Mouse (Mus musculus) stomach, postnatal 0 days (tissue): Measurements from ENCODE around the gene Ap1s3. TPM values are rescaled to one million over a fixed set of nuclear protein-coding genes. Genes with fewer than 3 reads are reported as not detected.
A peak's percentile ranks its signal among the peaks of the same experiment; 100 is the strongest.

Source experiments
- ATAC-seq: fragments of 200-750 bp; cut with Nextera tagmentation; 2 replicates; pipeline ENCODE4 v1.8.0; 2017; ENCODE audit not compliant: low FRiP score, low TSS enrichment
- DNase-seq: peaks from one replicate; pipeline ENCODE4 v3.0.0-alpha.2; 2016; ENCODE audit warnings: low spot score
- H3K27ac ChIP-seq: fragments of 300-500 bp; sonication (generic); replicated peaks from 2 replicates; pipeline ENCODE4 v1.5.1; 2014; ENCODE audit warnings: mild to moderate bottlenecking, control low read depth
- H3K27me3 ChIP-seq: fragments of 300-500 bp; sonication (generic); 2 replicates; pipeline ENCODE4 v1.6.1; 2014; ENCODE audit warnings: low read length; ENCODE audit not compliant: control insufficient read depth, insufficient read depth
- H3K36me3 ChIP-seq: fragments of 300-500 bp; sonication (generic); 2 replicates; pipeline ENCODE4 v1.6.1; 2014; ENCODE audit warnings: low read length, mixed read lengths; ENCODE audit not compliant: control insufficient read depth, insufficient read depth
- H3K4me1 ChIP-seq: fragments of 300-500 bp; sonication (generic); replicated peaks from 2 replicates; pipeline ENCODE4 v1.6.1; 2014; ENCODE audit warnings: antibody characterized with exemption; ENCODE audit not compliant: control insufficient read depth, insufficient read depth
- H3K4me2 ChIP-seq: fragments of 300-500 bp; sonication (generic); replicated peaks from 2 replicates; pipeline ENCODE4 v1.6.1; 2014; ENCODE audit warnings: low read depth, mild to moderate bottlenecking, control low read depth, moderate library complexity
- H3K4me3 ChIP-seq: fragments of 300-500 bp; sonication (generic); 2 replicates; pipeline ENCODE4 v1.5.1; 2014; ENCODE audit warnings: low read depth, low read length, control low read depth
- H3K9ac ChIP-seq: fragments of 300-500 bp; sonication (generic); 2 replicates; pipeline ENCODE4 v1.6.1; 2014; ENCODE audit warnings: mild to moderate bottlenecking, low read length, control low read depth, mixed read lengths
- H3K9me3 ChIP-seq: fragments of 300-500 bp; sonication (generic); 2 replicates; pipeline ENCODE4 v1.6.1; 2016; ENCODE audit warnings: low read length; ENCODE audit not compliant: control insufficient read depth
- CTCF ChIP-seq: IDR thresholded peaks from 2 replicates; pipeline ENCODE4 v1.5.1; 2016; ENCODE audit warnings: antibody characterized with exemption, low read depth, mild to moderate bottlenecking, moderate library complexity
- EP300 ChIP-seq: optimal IDR thresholded peaks from 2 replicates; pipeline ENCODE3; 2016; ENCODE audit warnings: antibody characterized with exemption
- WGBS: fragments of 180-500 bp; shearing (Covaris S2); extraction: QIAGEN DNeasy Blood & Tissue Kit; methylation state at CpG from one replicate; pipeline ENCODE4 v1.1.7; 2014; 5-methylcytosine and 5-hydroxymethylcytosine counted together
- polyA plus RNA-seq: library from polyadenylated mRNA; unstranded; fragments of >200 nt; fragmentation: Nextera tagmentation; extraction: Ambion mirVana; gene quantifications from 2 replicates; pipeline ENCODE4 v1.2.1, GENCODE M21; 2015

Ap1s3 gene
- polyA plus RNA-seq, 1 experiment from 2014 or later, result 1.4 TPM

GRCm38 (mm10) chr1:79680777-79681176 lies 9.0 kb upstream of the Ap1s3 start:
- ATAC-seq (no peak), DNase-seq (no peak)
- WGBS, result 76% methylated on average over 3 of the region's 3 CpGs
- Histone ChIP-seq H3K9me3 (no peaks in the 10 kb centered on the region), H3K4me1 (no peaks in the 10 kb centered on the region), H3K4me2 (no peak overlapping the region), H3K4me3 (no peak overlapping the region), H3K9ac (no peak overlapping the region), H3K27me3 (no peaks in the 10 kb centered on the region), H3K36me3 (no peaks in the 10 kb centered on the region), H3K27ac (no peak overlapping the region)
- TF ChIP-seq EP300, result no peak
- TF ChIP-seq CTCF, result no peak

DNA sequence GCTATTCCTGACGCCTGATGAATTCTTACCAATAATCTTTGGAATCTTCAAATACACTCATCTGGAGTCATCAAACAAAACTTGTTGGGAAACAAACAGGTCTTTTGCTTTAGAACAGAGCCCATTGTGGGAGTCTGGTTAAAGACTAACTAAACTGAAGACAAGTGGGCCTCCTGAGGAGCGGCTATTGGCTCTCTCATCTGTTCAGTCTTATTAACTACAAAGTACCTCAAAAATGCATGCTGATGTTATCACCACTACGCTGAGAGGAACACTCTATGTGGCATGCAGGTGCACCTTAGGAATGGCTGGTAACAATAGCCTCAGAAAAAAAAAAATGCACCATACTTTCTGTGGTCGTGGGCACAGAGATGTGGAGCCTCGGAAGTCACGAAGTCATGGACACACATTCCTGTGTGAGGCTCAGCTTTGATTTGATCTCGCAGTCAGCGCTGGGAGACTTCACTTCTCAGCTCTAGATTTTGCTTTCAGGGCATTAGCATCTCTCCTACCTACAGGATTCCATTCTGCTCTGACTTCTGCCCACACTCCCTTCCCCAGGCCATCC lies 6.4 kb upstream of the Ap1s3 start:
- H3K36me3 ChIP-seq, result no peaks in the 10 kb centered on the region
- DNase-seq, result no peak
- H3K9ac ChIP-seq, result no peak overlapping the region
- no peaks in the 10 kb centered on the region for H3K4me1 ChIP-seq
- TF ChIP-seq EP300 (no peak), CTCF (no peak)
- no peak overlapping the region for H3K4me2 ChIP-seq
- no peak overlapping the region for H3K4me3 ChIP-seq
- 58% methylated on average over 8 of the region's 8 CpGs for WGBS
- no peak for ATAC-seq
- no peaks in the 10 kb centered on the region for H3K27me3 ChIP-seq
- H3K27ac ChIP-seq, result no peak overlapping the region
- H3K9me3 ChIP-seq, result no peaks in the 10 kb centered on the region

DNA sequence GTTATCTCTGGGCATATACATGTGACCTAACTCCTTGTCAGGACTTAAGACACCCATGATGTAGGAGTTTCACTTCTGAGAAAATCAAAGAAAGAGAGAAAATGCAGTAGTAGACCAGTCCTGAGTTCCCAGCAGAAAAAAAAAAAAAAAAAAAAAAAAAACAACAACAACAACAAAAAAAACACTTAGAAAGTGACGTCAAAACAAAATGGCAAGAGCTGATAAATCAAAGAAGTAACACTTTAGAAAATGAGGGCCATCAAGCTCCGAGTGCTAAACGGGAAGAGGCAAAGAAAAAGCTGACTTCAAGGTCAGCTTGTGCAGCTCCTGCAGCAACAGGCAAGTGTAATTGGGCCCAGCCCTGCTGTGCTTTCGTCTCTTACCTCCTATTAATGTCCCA lies 3.9 kb upstream of the Ap1s3 start:
- Histone ChIP-seq H3K4me2 (no peak overlapping the region), H3K4me3 (no peak overlapping the region), H3K36me3 (no peaks in the 10 kb centered on the region), H3K4me1 (no peaks in the 10 kb centered on the region), H3K9ac (no peak overlapping the region), H3K27ac (no peak overlapping the region), H3K27me3 (no peaks in the 10 kb centered on the region), H3K9me3 (no peaks in the 10 kb centered on the region)
- ATAC-seq (no peak), DNase-seq (no peak)
- TF ChIP-seq EP300 (no peak), CTCF (no peak)
- WGBS, result 67% methylated on average over 4 of the region's 4 CpGs

DNA sequence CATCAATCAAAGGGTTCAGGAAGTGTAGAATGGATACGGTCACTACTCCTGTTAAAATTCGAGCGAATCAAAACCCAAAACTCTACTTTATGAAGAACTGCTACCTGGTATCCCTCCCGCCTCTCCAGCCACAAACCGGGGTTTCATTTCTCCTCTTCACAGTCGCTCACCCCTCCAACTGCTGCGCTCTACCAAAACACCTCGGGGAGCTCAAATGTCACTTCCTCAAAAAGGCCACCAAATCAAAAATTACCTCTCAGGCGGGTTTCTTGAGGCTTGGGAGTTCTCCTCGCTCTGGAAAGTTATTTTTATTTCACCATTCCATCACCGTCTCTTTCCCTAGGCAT lies 603 bp downstream of the Ap1s3 start:
- no peaks in the 10 kb centered on the region for H3K4me1 ChIP-seq
- H3K27me3 ChIP-seq, result no peaks in the 10 kb centered on the region
- no peak for ATAC-seq
- H3K9me3 ChIP-seq, result no peaks in the 10 kb centered on the region
- H3K4me2 ChIP-seq, result peak overlapping the region; percentile 94
- under 1% methylated on average over 11 of the region's 11 CpGs for WGBS
- H3K36me3 ChIP-seq, result no peaks in the 10 kb centered on the region
- no peak for DNase-seq
- TF ChIP-seq CTCF (no peak), EP300 (no peak)
- no peak overlapping the region for H3K27ac ChIP-seq
- peak overlapping the region; percentile 60 for H3K4me3 ChIP-seq
- peak overlapping the region; percentile 72 for H3K9ac ChIP-seq

- 65% methylated on average over 9 of the region's 9 CpGs for WGBS
- DNase-seq (no peak), ATAC-seq (no peak)
- Histone ChIP-seq H3K4me3 (no peak overlapping the region), H3K27me3 (no peaks in the 10 kb centered on the region), H3K9me3 (no peaks in the 10 kb centered on the region), H3K4me1 (no peaks in the 10 kb centered on the region), H3K4me2 (no peak overlapping the region), H3K27ac (no peak overlapping the region), H3K36me3 (no peaks in the 10 kb centered on the region), H3K9ac (no peak overlapping the region)
- TF ChIP-seq CTCF, result no peak
- TF ChIP-seq EP300, result no peak
Measured at GRCm38 (mm10) chr1:79669419-79669974, 2.3 kb downstream of the Ap1s3 start.

DNA sequence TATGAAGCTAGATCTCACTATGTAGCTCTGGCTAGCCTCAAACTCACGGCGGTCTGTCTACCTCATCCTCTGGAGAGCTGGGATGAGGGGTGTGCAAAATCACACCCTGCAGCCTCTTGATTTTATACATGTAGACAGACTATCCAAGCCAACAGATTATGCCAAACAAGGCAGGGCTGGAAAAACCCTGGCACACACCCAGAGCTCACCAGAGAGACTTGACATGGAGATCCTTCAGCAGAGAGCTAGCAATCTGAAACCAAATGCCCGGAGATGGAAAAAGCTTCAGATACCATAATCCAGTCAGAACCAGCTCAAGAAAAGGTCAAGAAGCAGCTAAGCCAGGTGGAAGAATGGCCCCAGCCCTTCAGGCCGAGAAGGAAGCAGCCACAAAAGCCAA lies 6.9 kb downstream of the Ap1s3 start:
- Histone ChIP-seq H3K4me2 (no peak overlapping the region), H3K27me3 (no peaks in the 10 kb centered on the region), H3K9me3 (no peaks in the 10 kb centered on the region), H3K36me3 (no peaks in the 10 kb centered on the region), H3K27ac (no peak overlapping the region), H3K9ac (no peak overlapping the region), H3K4me3 (no peak overlapping the region), H3K4me1 (no peaks in the 10 kb centered on the region)
- no peak for ATAC-seq
- 82% methylated on average over 4 of the region's 4 CpGs for WGBS
- DNase-seq, result no peak
- TF ChIP-seq EP300 (no peak), CTCF (no peak)
